Mouse (Mus musculus): ENCODE measurements around the gene Tbc1d8. TPM values are rescaled to one million over a fixed set of nuclear protein-coding genes. Genes with fewer than 3 reads are reported as not detected.

Tbc1d8 gene
- polyA plus RNA-seq, 1 experiment from 2014 or later = 6.4 TPM

DNA sequence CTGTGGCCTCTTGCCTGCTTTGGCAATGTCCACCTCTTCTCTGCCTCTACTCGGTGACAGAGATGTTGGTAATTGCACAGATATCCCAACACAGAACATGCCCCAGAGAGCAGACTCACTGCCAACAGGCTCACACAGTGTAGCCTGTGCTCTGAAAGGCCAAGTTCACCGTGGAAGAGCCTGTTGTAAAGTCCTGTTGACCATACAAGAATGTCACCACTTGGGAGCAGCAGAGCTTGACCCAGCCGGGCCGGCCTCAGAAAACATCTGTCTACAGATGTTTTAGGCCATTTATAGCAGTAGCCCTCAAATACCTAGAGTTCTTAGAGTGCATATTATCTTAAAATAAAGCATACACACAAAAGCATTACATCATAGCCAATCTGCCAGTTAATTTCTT, 71.4 kb downstream of the Tbc1d8 start:
- Histone ChIP-seq H3K9ac (ENCODE audit: low read length) (no peak overlapping the region), H3K4me1 (ENCODE audit: control insufficient read depth, insufficient read depth, low read length) (peaks cover 4% of the 10 kb centered on the region; the same call in 1 of the 2 replicates), H3K27me3 (ENCODE audit: control insufficient read depth, insufficient read depth, low read length) (no peaks in the 10 kb centered on the region), H3K27ac (ENCODE audit: low read depth, low read length) (no peak overlapping the region), H3K36me3 (ENCODE audit: control insufficient read depth, insufficient read depth, low read length) (no peaks in the 10 kb centered on the region), H3K4me2 (ENCODE audit: low read depth) (no peak overlapping the region), H3K4me3 (ENCODE audit: low read depth, low read length) (no peak overlapping the region), H3K9me3 (ENCODE audit: control insufficient read depth, low read length) (no peaks in the 10 kb centered on the region)
- DNase-seq (ENCODE audit: low spot score) = no peak
- ATAC-seq (ENCODE audit: insufficient read depth, low FRiP score, low TSS enrichment) = no peak
- WGBS = 86% methylated on average over 4 of the region's 4 CpGs

- H3K9ac ChIP-seq (ENCODE audit: low read length) = no peak overlapping the region
- no peaks in the 10 kb centered on the region for H3K27me3 ChIP-seq (ENCODE audit: control insufficient read depth, insufficient read depth, low read length)
- no peak for DNase-seq (ENCODE audit: low spot score)
- H3K4me3 ChIP-seq (ENCODE audit: low read depth, low read length) = no peak overlapping the region
- ATAC-seq (ENCODE audit: insufficient read depth, low FRiP score, low TSS enrichment) = no peak
- 96% methylated on average over 3 of the region's 3 CpGs for WGBS
- no peaks in the 10 kb centered on the region for H3K36me3 ChIP-seq (ENCODE audit: control insufficient read depth, insufficient read depth, low read length)
- H3K27ac ChIP-seq (ENCODE audit: low read depth, low read length) = no peak overlapping the region
- H3K9me3 ChIP-seq (ENCODE audit: control insufficient read depth, low read length) = no peaks in the 10 kb centered on the region
- H3K4me1 ChIP-seq (ENCODE audit: control insufficient read depth, insufficient read depth, low read length) = no peaks in the 10 kb centered on the region
- no peak overlapping the region for H3K4me2 ChIP-seq (ENCODE audit: low read depth)
Observed at GRCm38 (mm10) chr1:39400173-39400572, 78.4 kb downstream of the Tbc1d8 start.

GRCm38 (mm10) chr1:39399228-39399627, 79.3 kb downstream of the Tbc1d8 start:
- ATAC-seq (ENCODE audit: insufficient read depth, low FRiP score, low TSS enrichment) = no peak

GRCm38 (mm10) chr1:39398284-39398683, 80.3 kb downstream of the Tbc1d8 start:
- Histone ChIP-seq H3K27me3 (ENCODE audit: control insufficient read depth, insufficient read depth, low read length) (no peaks in the 10 kb centered on the region), H3K9ac (ENCODE audit: low read length) (no peak overlapping the region), H3K4me1 (ENCODE audit: control insufficient read depth, insufficient read depth, low read length) (no peaks in the 10 kb centered on the region), H3K9me3 (ENCODE audit: control insufficient read depth, low read length) (no peaks in the 10 kb centered on the region), H3K27ac (ENCODE audit: low read depth, low read length) (no peak overlapping the region), H3K36me3 (ENCODE audit: control insufficient read depth, insufficient read depth, low read length) (no peaks in the 10 kb centered on the region), H3K4me2 (ENCODE audit: low read depth) (no peak overlapping the region), H3K4me3 (ENCODE audit: low read depth, low read length) (no peak overlapping the region)
- whole genome bisulfite sequencing = 91% methylated on average over 6 of the region's 6 CpGs
- no peak for DNase-seq (ENCODE audit: low spot score)
- ATAC-seq (ENCODE audit: insufficient read depth, low FRiP score, low TSS enrichment) = no peak

More at GRCm38 (mm10) chr1:39399228-39399627, 79.3 kb downstream of the Tbc1d8 start:
- H3K4me3 ChIP-seq (ENCODE audit: low read depth, low read length) = no peak overlapping the region
- no peaks in the 10 kb centered on the region for H3K4me1 ChIP-seq (ENCODE audit: control insufficient read depth, insufficient read depth, low read length)
- no peaks in the 10 kb centered on the region for H3K9me3 ChIP-seq (ENCODE audit: control insufficient read depth, low read length)
- no peaks in the 10 kb centered on the region for H3K27me3 ChIP-seq (ENCODE audit: control insufficient read depth, insufficient read depth, low read length)
- H3K27ac ChIP-seq (ENCODE audit: low read depth, low read length) = no peak overlapping the region
- WGBS = 72% methylated on average over 4 of the region's 4 CpGs
- DNase-seq (ENCODE audit: low spot score) = no peak
- H3K9ac ChIP-seq (ENCODE audit: low read length) = no peak overlapping the region
- H3K36me3 ChIP-seq (ENCODE audit: control insufficient read depth, insufficient read depth, low read length) = no peaks in the 10 kb centered on the region
- no peak overlapping the region for H3K4me2 ChIP-seq (ENCODE audit: low read depth)

DNA sequence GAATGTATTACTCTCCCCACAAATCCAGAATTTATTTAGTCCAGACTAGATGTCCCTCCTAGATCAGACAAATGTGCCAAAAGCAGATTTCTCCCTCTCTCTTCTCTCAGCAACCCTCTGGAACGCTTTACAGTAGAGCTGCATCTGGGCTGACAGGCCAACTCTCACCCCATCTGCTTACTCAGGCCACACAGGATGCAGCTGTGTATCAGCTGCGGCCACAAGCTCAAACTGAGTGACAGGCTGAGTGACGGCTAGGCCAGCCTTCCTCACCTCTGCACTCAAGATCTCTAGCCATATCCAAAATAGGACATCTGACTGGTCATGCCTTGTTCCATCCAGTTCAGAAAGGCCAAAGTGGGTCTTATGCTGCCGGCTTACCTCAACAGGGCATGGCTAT, 82.2 kb downstream of the Tbc1d8 start:
- Histone ChIP-seq H3K27me3 (ENCODE audit: control insufficient read depth, insufficient read depth, low read length) (no peaks in the 10 kb centered on the region), H3K4me1 (ENCODE audit: control insufficient read depth, insufficient read depth, low read length) (no peaks in the 10 kb centered on the region), H3K36me3 (ENCODE audit: control insufficient read depth, insufficient read depth, low read length) (no peaks in the 10 kb centered on the region), H3K9ac (ENCODE audit: low read length) (no peak overlapping the region), H3K4me2 (ENCODE audit: low read depth) (no peak overlapping the region), H3K9me3 (ENCODE audit: control insufficient read depth, low read length) (no peaks in the 10 kb centered on the region), H3K27ac (ENCODE audit: low read depth, low read length) (no peak overlapping the region), H3K4me3 (ENCODE audit: low read depth, low read length) (no peak overlapping the region)
- no peak for ATAC-seq (ENCODE audit: insufficient read depth, low FRiP score, low TSS enrichment)
- 78% methylated on average over 4 of the region's 4 CpGs for WGBS
- no peak for DNase-seq (ENCODE audit: low spot score)

GRCm38 (mm10) chr1:39394650-39395049, 83.9 kb downstream of the Tbc1d8 start:
- Histone ChIP-seq H3K4me1 (ENCODE audit: control insufficient read depth, insufficient read depth, low read length) (no peaks in the 10 kb centered on the region), H3K27me3 (ENCODE audit: control insufficient read depth, insufficient read depth, low read length) (no peaks in the 10 kb centered on the region), H3K27ac (ENCODE audit: low read depth, low read length) (no peak overlapping the region), H3K36me3 (ENCODE audit: control insufficient read depth, insufficient read depth, low read length) (no peaks in the 10 kb centered on the region), H3K4me3 (ENCODE audit: low read depth, low read length) (no peak overlapping the region), H3K4me2 (ENCODE audit: low read depth) (no peak overlapping the region), H3K9me3 (ENCODE audit: control insufficient read depth, low read length) (no peaks in the 10 kb centered on the region), H3K9ac (ENCODE audit: low read length) (no peak overlapping the region)
- DNase-seq (ENCODE audit: low spot score) (no peak), ATAC-seq (ENCODE audit: insufficient read depth, low FRiP score, low TSS enrichment) (no peak)
- 92% methylated on average over 3 of the region's 3 CpGs for WGBS

DNA sequence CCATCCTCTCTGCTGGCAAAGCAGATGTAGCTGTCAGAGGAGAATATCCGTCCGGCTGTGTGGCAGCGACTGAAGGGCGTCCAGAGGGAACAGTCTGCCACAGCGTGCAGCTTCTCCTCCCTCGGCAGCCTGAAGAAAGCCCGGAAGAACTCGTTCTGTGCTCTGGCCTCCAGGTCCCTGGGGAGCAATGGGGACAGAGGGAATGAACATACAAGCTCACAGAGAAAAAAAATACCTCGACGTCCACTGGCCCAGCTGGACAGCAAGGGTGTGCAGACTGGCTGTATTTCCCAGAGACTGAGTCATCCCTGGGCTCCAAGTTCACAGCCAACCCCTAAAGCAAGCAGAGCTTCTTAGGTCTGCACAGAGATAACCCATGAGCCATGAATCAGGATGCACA, 84.5 kb downstream of the Tbc1d8 start:
- H3K4me3 ChIP-seq (ENCODE audit: low read depth, low read length) = no peak overlapping the region
- no peak overlapping the region for H3K27ac ChIP-seq (ENCODE audit: low read depth, low read length)
- no peak for ATAC-seq (ENCODE audit: insufficient read depth, low FRiP score, low TSS enrichment)
- H3K4me1 ChIP-seq (ENCODE audit: control insufficient read depth, insufficient read depth, low read length) = no peaks in the 10 kb centered on the region
- no peaks in the 10 kb centered on the region for H3K9me3 ChIP-seq (ENCODE audit: control insufficient read depth, low read length)
- WGBS = 60% methylated on average over 10 of the region's 10 CpGs
- H3K27me3 ChIP-seq (ENCODE audit: control insufficient read depth, insufficient read depth, low read length) = no peaks in the 10 kb centered on the region
- H3K4me2 ChIP-seq (ENCODE audit: low read depth) = no peak overlapping the region
- H3K9ac ChIP-seq (ENCODE audit: low read length) = no peak overlapping the region
- DNase-seq (ENCODE audit: low spot score) = no peak
- no peaks in the 10 kb centered on the region for H3K36me3 ChIP-seq (ENCODE audit: control insufficient read depth, insufficient read depth, low read length)

DNA sequence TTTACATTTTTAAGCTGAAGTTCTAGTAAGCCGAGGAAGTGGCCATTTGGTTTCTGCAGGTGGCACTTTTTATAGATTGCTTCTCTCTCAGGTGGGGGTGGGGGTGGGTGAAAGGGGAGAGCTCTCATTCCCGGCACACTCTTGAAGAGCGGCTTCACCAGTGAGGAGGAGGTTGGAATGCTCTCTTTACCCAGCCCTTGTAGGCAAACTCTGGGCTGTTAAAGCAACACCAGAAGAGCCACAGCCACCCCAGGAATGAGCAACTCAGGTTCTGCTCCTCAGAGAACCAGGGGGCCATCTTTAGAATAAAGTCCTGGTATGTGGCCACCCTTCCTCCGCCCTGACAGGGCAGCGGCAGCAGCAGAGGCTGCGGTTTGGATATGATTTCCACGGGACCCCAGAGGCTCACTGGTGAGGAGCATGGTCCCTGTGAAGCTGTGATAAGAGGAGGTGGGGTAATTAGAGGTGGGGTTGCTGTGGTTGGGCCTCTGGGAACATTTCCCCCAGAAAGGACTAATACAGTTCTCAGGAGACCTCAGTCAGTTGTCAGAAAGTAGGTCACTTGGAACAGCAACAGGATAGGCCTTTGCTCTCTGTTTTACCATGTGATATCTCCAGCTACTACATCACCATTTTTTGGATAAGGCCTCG, 85.2 kb downstream of the Tbc1d8 start:
- DNase-seq (ENCODE audit: low spot score) (no peak), ATAC-seq (ENCODE audit: insufficient read depth, low FRiP score, low TSS enrichment) (no peak)
- Histone ChIP-seq H3K9me3 (ENCODE audit: control insufficient read depth, low read length) (no peaks in the 10 kb centered on the region), H3K4me3 (ENCODE audit: low read depth, low read length) (no peak overlapping the region), H3K27me3 (ENCODE audit: control insufficient read depth, insufficient read depth, low read length) (no peaks in the 10 kb centered on the region), H3K36me3 (ENCODE audit: control insufficient read depth, insufficient read depth, low read length) (no peaks in the 10 kb centered on the region), H3K9ac (ENCODE audit: low read length) (no peak overlapping the region), H3K4me2 (ENCODE audit: low read depth) (no peak overlapping the region), H3K27ac (ENCODE audit: low read depth, low read length) (no peak overlapping the region), H3K4me1 (ENCODE audit: control insufficient read depth, insufficient read depth, low read length) (no peaks in the 10 kb centered on the region)
- WGBS = 88% methylated on average over 8 of the region's 8 CpGs

- no peaks in the 10 kb centered on the region for H3K4me1 ChIP-seq (ENCODE audit: control insufficient read depth, insufficient read depth, low read length)
- DNase-seq (ENCODE audit: low spot score) (peak; percentile 78), ATAC-seq (ENCODE audit: insufficient read depth, low FRiP score, low TSS enrichment) (no peak)
- no peaks in the 10 kb centered on the region for H3K9me3 ChIP-seq (ENCODE audit: control insufficient read depth, low read length)
- no peak overlapping the region for H3K4me2 ChIP-seq (ENCODE audit: low read depth)
- no peak overlapping the region for H3K27ac ChIP-seq (ENCODE audit: low read depth, low read length)
- H3K4me3 ChIP-seq (ENCODE audit: low read depth, low read length) = no peak overlapping the region
- H3K36me3 ChIP-seq (ENCODE audit: control insufficient read depth, insufficient read depth, low read length) = no peaks in the 10 kb centered on the region
- no peak overlapping the region for H3K9ac ChIP-seq (ENCODE audit: low read length)
- no peaks in the 10 kb centered on the region for H3K27me3 ChIP-seq (ENCODE audit: control insufficient read depth, insufficient read depth, low read length)
- 58% methylated on average over 3 of the region's 3 CpGs for WGBS
Observed at GRCm38 (mm10) chr1:39392189-39392588, 86.4 kb downstream of the Tbc1d8 start.

All from neural tube, embryonic 11.5 days (tissue).